Mouse (Mus musculus): ENCODE data around the gene Nubp1. TPM values are rescaled to one million over a fixed set of nuclear protein-coding genes. Genes with fewer than 3 reads are reported as not detected.

The Nubp1 gene
- polyA plus RNA-seq, 1 experiment: 19.0 TPM

DNA sequence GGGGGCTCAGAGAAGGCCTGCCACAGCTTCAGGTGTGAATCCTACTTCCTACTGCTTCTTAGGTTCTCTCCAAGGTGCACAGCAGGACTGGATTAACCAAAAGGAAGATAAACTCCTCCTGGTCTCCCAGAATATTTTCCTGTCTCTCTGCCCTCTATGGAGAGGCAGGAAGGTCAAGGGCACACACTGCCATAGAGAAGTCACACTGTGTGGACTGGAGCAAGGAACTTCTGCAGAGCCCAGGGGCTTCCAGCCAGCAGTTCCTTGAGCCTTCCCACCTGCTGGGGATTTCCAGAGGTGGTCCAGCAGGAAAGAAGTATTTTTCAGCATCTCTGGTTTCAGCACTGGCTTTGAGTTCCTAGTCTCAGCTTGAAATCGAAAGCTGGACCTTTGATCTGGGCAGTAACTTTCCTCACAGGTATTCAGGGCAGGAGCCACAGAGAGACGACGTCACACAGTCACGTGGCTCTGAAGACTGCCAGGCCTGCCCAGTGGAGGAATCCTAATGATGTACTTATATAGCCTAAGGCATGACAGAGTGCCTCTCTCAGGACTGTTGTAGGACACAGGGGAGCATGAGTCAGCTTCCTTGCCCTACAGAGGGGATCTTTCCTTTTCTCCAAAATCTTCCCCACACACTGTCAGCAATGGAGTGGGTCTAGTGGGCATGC, 53.4 kb downstream of the Nubp1 start:
- no peak for TF ChIP-seq POLR2A (IDR thresholded peaks at IDR 0.05; ENCODE audit: control insufficient read depth, low read depth, low read length)
- TF ChIP-seq CTCF (IDR thresholded peaks at IDR 0.05; ENCODE audit: control insufficient read depth, insufficient read depth, insufficient replicate concordance, low read depth, low read length): no peak
- H3K27ac ChIP-seq (ENCODE audit: control insufficient read depth, insufficient read depth, low read depth, low read length): no peak overlapping the region

GRCm38 (mm10) chr16:10467391-10468107, 55.8 kb downstream of the Nubp1 start:
- no peaks in the 10 kb centered on the region for H3K36me3 ChIP-seq (ENCODE audit: control insufficient read depth, insufficient read depth, low read length)
- no peak overlapping the region for H3K4me3 ChIP-seq (ENCODE audit: control insufficient read depth, low read depth, low read length)
- no peak for TF ChIP-seq CTCF (IDR thresholded peaks at IDR 0.05; ENCODE audit: control insufficient read depth, insufficient read depth, insufficient replicate concordance, low read depth, low read length)
- TF ChIP-seq POLR2A (IDR thresholded peaks at IDR 0.05; ENCODE audit: control insufficient read depth, low read depth, low read length): no peak
- H3K27me3 ChIP-seq (ENCODE audit: control insufficient read depth, insufficient read depth, low read length): no peaks in the 10 kb centered on the region
- H3K4me1 ChIP-seq (ENCODE audit: control insufficient read depth, insufficient read depth, low read length): no peaks in the 10 kb centered on the region
- H3K27ac ChIP-seq (ENCODE audit: control insufficient read depth, insufficient read depth, low read depth, low read length): no peak overlapping the region

More for the DNA sequence above, 53.4 kb downstream of the Nubp1 start:
- H3K27me3 ChIP-seq (ENCODE audit: control insufficient read depth, insufficient read depth, low read length): no peaks in the 10 kb centered on the region
- H3K4me3 ChIP-seq (ENCODE audit: control insufficient read depth, low read depth, low read length): no peak overlapping the region
- H3K4me1 ChIP-seq (ENCODE audit: control insufficient read depth, insufficient read depth, low read length): no peaks in the 10 kb centered on the region
- no peaks in the 10 kb centered on the region for H3K36me3 ChIP-seq (ENCODE audit: control insufficient read depth, insufficient read depth, low read length)

DNA sequence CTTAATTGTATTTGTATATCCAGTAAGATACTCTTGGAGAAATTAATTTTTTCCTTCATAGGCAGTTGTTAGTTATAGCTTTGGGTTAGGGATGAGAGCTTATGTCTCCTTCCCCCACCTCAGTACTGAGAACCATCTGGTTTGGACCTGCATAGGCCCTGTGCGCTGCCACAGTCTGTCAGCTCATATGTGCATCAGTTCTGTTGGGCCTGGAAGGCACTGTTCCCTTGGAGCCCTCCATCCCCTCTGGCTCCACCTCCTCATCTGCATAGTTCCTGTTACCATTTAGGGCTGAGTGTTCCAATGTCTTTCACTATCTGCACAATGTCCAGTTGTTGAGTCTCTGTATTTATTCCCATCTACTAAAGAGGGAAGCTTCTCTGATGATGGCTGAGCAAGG, 56.5 kb downstream of the Nubp1 start:
- Histone ChIP-seq H3K4me1 (ENCODE audit: control insufficient read depth, insufficient read depth, low read length) (no peaks in the 10 kb centered on the region), H3K4me3 (ENCODE audit: control insufficient read depth, low read depth, low read length) (no peak overlapping the region), H3K27me3 (ENCODE audit: control insufficient read depth, insufficient read depth, low read length) (no peaks in the 10 kb centered on the region), H3K36me3 (ENCODE audit: control insufficient read depth, insufficient read depth, low read length) (no peaks in the 10 kb centered on the region), H3K27ac (ENCODE audit: control insufficient read depth, insufficient read depth, low read depth, low read length) (no peak overlapping the region)
- no peak for TF ChIP-seq POLR2A (IDR thresholded peaks at IDR 0.05; ENCODE audit: control insufficient read depth, low read depth, low read length)
- TF ChIP-seq CTCF (IDR thresholded peaks at IDR 0.05; ENCODE audit: control insufficient read depth, insufficient read depth, insufficient replicate concordance, low read depth, low read length): no peak

DNA sequence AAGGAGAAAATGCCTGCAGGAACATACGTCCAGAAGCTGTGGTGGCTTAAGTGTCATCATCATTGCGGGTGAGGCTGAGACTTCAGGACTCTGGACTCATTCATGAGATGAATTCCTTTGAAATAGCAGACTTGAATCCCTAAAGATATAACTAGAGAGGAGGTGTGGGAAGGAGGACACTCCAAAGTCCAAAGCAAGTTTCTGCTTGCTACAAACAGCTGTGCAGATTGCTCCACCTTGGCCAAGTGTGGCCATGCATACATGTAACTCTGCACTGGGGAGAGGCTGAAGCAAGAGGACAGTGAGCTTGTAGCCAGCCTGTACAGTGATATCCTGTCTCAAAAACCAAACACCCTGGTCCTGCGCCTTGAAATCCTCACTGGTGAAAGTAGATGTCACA, 60.2 kb downstream of the Nubp1 start:
- no peak overlapping the region for H3K27ac ChIP-seq (ENCODE audit: control insufficient read depth, insufficient read depth, low read depth, low read length)
- no peak for TF ChIP-seq POLR2A (IDR thresholded peaks at IDR 0.05; ENCODE audit: control insufficient read depth, low read depth, low read length)
- TF ChIP-seq CTCF (IDR thresholded peaks at IDR 0.05; ENCODE audit: control insufficient read depth, insufficient read depth, insufficient replicate concordance, low read depth, low read length): no peak
- no peak overlapping the region for H3K4me3 ChIP-seq (ENCODE audit: control insufficient read depth, low read depth, low read length)
- no peaks in the 10 kb centered on the region for H3K27me3 ChIP-seq (ENCODE audit: control insufficient read depth, insufficient read depth, low read length)
- H3K4me1 ChIP-seq (ENCODE audit: control insufficient read depth, insufficient read depth, low read length): no peaks in the 10 kb centered on the region
- H3K36me3 ChIP-seq (ENCODE audit: control insufficient read depth, insufficient read depth, low read length): no peaks in the 10 kb centered on the region

Other genes starting within 250 kb of the Nubp1 start
- 325 and 332 TPM in 2 replicates for gene Rpl39l, start 241.7 kb upstream of the Nubp1 start, polyA plus RNA-seq (2012; rRNA removed)
- gene Atf7ip2, start 219.2 kb upstream of the Nubp1 start, polyA plus RNA-seq (2012; rRNA removed): 7.4 and 8.2 TPM in 2 replicates
- 1.7 and 2.8 TPM in 2 replicates for gene Emp2, start 98.0 kb upstream of the Nubp1 start, polyA plus RNA-seq (2012; rRNA removed)
- 224 and 226 TPM in 2 replicates for gene Tekt5, start 16.5 kb upstream of the Nubp1 start, polyA plus RNA-seq (2012; rRNA removed)
- gene Tvp23a, start 35.4 kb downstream of the Nubp1 start, polyA plus RNA-seq (2012; rRNA removed): 0.30 and 0.37 TPM in 2 replicates
- 0.07 and 0.22 TPM in 2 replicates for gene Ciita, start 68.1 kb downstream of the Nubp1 start, polyA plus RNA-seq (2012; rRNA removed)
- gene Dexi, start 131.1 kb downstream of the Nubp1 start, polyA plus RNA-seq (2012; rRNA removed): 16.4 and 17.7 TPM in 2 replicates
- gene Clec16a, start 133.4 kb downstream of the Nubp1 start, polyA plus RNA-seq (2012; rRNA removed): 30.6 and 30.8 TPM in 2 replicates